Mouse (Mus musculus) liver, embryonic 14.5 days (tissue): ENCODE data around the gene Acvr1b. TPM values are rescaled to one million over a fixed set of nuclear protein-coding genes. Genes with fewer than 3 reads are reported as not detected.
A peak's percentile ranks its signal among the peaks of the same experiment; 100 is the strongest.

Source experiments
- ATAC-seq: fragments of 200-750 bp; cut with Nextera tagmentation; 2 replicates; pipeline ENCODE4 v1.8.0; 2017; ENCODE audit warnings: moderate number of reproducible peaks, mild to moderate bottlenecking, moderate library complexity; ENCODE audit not compliant: insufficient read depth
- DNase-seq, 3 experiments: peaks; one replicate each; pipeline ENCODE4 v3.0.0-alpha.2; 2012 to 2013; ENCODE audit warnings: low read depth in 3 of 3, low spot score in 3 of 3
- H3K27ac ChIP-seq: fragments of 300-500 bp; sonication (generic); 2 replicates; pipeline ENCODE4 v1.5.1; 2014; ENCODE audit warnings: moderate library complexity, mild to moderate bottlenecking, control low read depth, inconsistent platforms
- H3K27me3 ChIP-seq: fragments of 300-500 bp; sonication (generic); 2 replicates; pipeline ENCODE4 v1.6.1; 2014; ENCODE audit warnings: mild to moderate bottlenecking, low read length, moderate library complexity; ENCODE audit not compliant: control insufficient read depth, insufficient read depth
- H3K36me3 ChIP-seq: fragments of 300-500 bp; sonication (generic); replicated peaks from 2 replicates; pipeline ENCODE4 v1.6.1; 2014; ENCODE audit warnings: low read depth; ENCODE audit not compliant: control insufficient read depth, insufficient read depth
- H3K4me1 ChIP-seq, 2 experiments: fragments of 200-500 bp in 1 of 2; fragments of 300-500 bp in 1 of 2; sonication (generic) in 1 of 2; replicated peaks; 2 replicates each; pipeline ENCODE4 v1.6.1; 2012 to 2014; ENCODE audit warnings: antibody characterized with exemption in 1 of 2, inconsistent platforms in 1 of 2, low read length in 1 of 2; ENCODE audit not compliant: control insufficient read depth in 2 of 2, insufficient read depth in 2 of 2
- H3K4me2 ChIP-seq: fragments of 300-500 bp; sonication (generic); 2 replicates; pipeline ENCODE4 v1.6.1; 2014; ENCODE audit warnings: low read depth, mild to moderate bottlenecking, control low read depth, moderate library complexity
- H3K4me3 ChIP-seq, 2 experiments: fragments of 200-500 bp in 1 of 2; fragments of 300-500 bp in 1 of 2; sonication (generic) in 1 of 2; 2 replicates each; pipeline ENCODE4 v1.5.1; 2012 to 2014; ENCODE audit warnings: low read depth in 2 of 2, low read length in 2 of 2, mild to moderate bottlenecking in 2 of 2, control low read depth in 1 of 2, inconsistent platforms in 1 of 2, moderate library complexity in 1 of 2; ENCODE audit not compliant: insufficient read depth in 1 of 2
- H3K9ac ChIP-seq: fragments of 300-500 bp; sonication (generic); replicated peaks from 2 replicates; pipeline ENCODE4 v1.6.1; 2014; ENCODE audit warnings: mild to moderate bottlenecking, control low read depth, moderate library complexity
- H3K9me3 ChIP-seq: fragments of 300-500 bp; sonication (generic); 2 replicates; pipeline ENCODE4 v1.6.1; 2016; ENCODE audit warnings: low read length, mixed read lengths; ENCODE audit not compliant: control insufficient read depth
- CTCF ChIP-seq: IDR thresholded peaks from 2 replicates; pipeline ENCODE4 v1.5.1; 2016; ENCODE audit warnings: antibody characterized with exemption, low read depth, control low read depth
- EP300 ChIP-seq: IDR thresholded peaks from 2 replicates; pipeline ENCODE4 v1.6.1; 2016; ENCODE audit warnings: antibody characterized with exemption, low read depth
- WGBS: fragments of 180-500 bp; shearing (Covaris S2); extraction: QIAGEN DNeasy Blood & Tissue Kit; methylation state at CpG from one replicate; pipeline ENCODE4 v1.1.7; 2014; ENCODE audit not compliant: insufficient replicate concordance; 5-methylcytosine and 5-hydroxymethylcytosine counted together
- polyA plus RNA-seq, 2 experiments: library from polyadenylated mRNA; depleted of rRNA in 1 of 2; stranded (reverse) in 1 of 2; unstranded in 1 of 2; fragments of >200 nt; fragmentation: Nextera tagmentation in 1 of 2; extraction: Ambion mirVana in 1 of 2; gene quantifications; 2 replicates each; pipeline versions ENCODE4 v1.2.1 to v1.2.3; 2012 to 2014

The Acvr1b gene
- polyA plus RNA-seq, 2 experiments: 1.3 to 3.2 TPM

- Histone ChIP-seq H3K4me3 (no peak overlapping the region), H3K27me3 (no peaks in the 10 kb centered on the region), H3K27ac (no peak overlapping the region), H3K4me1 (peaks cover under 1 to 21% of the 10 kb centered on the region in 2 experiments; a peak in 2 of 4 replicates), H3K36me3 (no peaks in the 10 kb centered on the region; the same call in 1 of the 2 replicates), H3K4me2 (no peak overlapping the region), H3K9me3 (no peaks in the 10 kb centered on the region), H3K9ac (no peak overlapping the region)
- no peak for TF ChIP-seq EP300
- no peak for TF ChIP-seq CTCF
- DNase-seq (no peak), ATAC-seq (no peak)
- 73% methylated on average over 8 of the region's 8 CpGs for WGBS
Measured at GRCm38 (mm10) chr15:101196079-101196795, 22.4 kb downstream of the Acvr1b start.

DNA sequence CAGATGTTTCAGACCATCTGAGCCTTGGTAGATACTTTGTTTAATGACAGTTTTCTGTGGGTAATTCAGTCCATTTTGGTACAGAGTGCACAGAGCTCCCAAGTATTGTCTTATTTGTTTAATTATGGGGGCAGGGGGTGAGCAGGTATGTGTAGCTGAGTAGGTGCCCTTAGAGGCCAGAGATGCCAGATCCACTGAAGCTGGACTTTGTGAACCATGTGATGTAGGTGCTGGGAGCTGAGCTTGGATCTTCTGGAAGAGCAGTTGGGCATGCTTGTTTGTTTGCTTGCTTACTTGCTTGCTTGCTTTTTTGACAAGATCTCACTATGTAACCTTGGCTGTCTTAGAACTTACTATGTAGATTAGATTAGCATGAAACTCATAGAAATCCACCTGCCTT lies 23.1 kb downstream of the Acvr1b start:
- H3K9ac ChIP-seq: no peak overlapping the region
- no peak overlapping the region for H3K4me3 ChIP-seq
- H3K36me3 ChIP-seq: no peaks in the 10 kb centered on the region; the same call in 1 of the 2 replicates
- no peak for ATAC-seq
- no peak overlapping the region for H3K27ac ChIP-seq
- H3K4me1 ChIP-seq: peaks cover 0 to 15% of the 10 kb centered on the region in 2 experiments; a peak in 2 of 4 replicates
- no peak overlapping the region for H3K4me2 ChIP-seq
- no peaks in the 10 kb centered on the region for H3K27me3 ChIP-seq
- no peaks in the 10 kb centered on the region for H3K9me3 ChIP-seq
- TF ChIP-seq CTCF (no peak), EP300 (no peak)
- no peak for DNase-seq

DNA sequence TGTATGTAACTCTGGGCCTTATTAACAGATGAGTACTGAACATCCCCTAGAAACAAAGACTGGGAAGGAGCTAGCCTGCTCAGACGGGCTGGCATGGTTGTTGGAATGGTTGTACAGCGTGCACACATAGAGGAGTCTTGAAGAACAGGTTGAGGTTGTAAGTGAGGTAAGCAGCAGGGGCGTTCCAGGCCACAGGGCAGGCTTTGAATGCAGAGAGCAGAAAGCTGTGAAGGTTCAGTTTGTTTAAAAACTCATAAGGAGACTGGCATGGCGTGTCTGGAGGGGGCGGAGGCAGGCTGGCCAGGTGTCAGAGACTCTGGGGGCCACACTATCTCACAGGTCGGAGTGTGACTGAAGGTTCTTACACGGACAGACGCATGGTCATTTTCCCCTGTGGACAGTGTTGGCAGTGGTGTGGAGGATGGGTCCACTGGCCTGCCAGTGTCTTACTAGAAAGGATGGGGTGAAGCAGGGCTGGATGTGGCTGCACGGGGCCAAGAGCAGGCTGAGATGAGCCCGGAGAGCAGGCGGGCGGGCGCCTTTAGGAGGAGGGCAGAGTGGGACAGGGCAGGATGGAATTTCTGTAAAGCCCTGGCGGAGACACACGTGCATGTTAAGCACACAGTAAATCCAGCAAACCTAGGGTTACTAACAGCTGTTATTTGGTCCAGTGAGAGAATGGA lies 23.8 kb downstream of the Acvr1b start:
- 77% methylated on average over 15 of the region's 15 CpGs for WGBS
- DNase-seq: no peak
- Histone ChIP-seq H3K4me1 (peaks cover 0 to 15% of the 10 kb centered on the region in 2 experiments; a peak in 2 of 4 replicates), H3K27me3 (no peaks in the 10 kb centered on the region), H3K9ac (no peak overlapping the region), H3K36me3 (no peaks in the 10 kb centered on the region; the same call in 1 of the 2 replicates), H3K4me2 (no peak overlapping the region), H3K27ac (no peak overlapping the region), H3K9me3 (no peaks in the 10 kb centered on the region), H3K4me3 (no peak overlapping the region)
- TF ChIP-seq CTCF (no peak), EP300 (no peak)
- no peak for ATAC-seq

DNA sequence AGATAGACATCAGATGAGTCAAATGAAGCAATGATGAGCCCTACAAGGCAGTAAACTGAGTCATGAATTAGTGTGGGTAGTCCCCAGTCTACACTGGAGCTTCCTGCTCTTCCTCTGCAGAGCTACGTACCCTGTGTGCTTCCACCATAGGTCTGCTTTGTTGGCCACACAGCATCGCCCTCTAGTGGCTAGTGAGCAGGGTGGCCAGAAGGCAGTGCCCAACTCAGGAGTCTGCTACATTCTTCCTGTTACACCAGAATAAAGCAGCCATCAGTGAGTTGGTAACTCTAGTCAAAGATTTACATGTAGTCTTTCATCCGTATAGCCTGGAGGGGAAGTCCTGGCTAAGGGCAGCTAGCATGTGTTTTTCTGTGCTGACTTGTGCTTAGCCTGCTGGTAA lies 24.4 kb downstream of the Acvr1b start:
- DNase-seq (no peak), ATAC-seq (peak; percentile 40; the same call in 1 of the 2 replicates)
- no peak for TF ChIP-seq EP300
- peak; percentile 93 for TF ChIP-seq CTCF
- Histone ChIP-seq H3K27ac (no peak overlapping the region), H3K4me3 (no peak overlapping the region), H3K9me3 (no peaks in the 10 kb centered on the region), H3K4me1 (peaks cover 0 to 15% of the 10 kb centered on the region in 2 experiments; a peak in 2 of 4 replicates), H3K36me3 (no peaks in the 10 kb centered on the region; the same call in 1 of the 2 replicates), H3K27me3 (no peaks in the 10 kb centered on the region), H3K9ac (no peak overlapping the region), H3K4me2 (no peak overlapping the region)
- 21% methylated on average over 3 of the region's 3 CpGs for WGBS

DNA sequence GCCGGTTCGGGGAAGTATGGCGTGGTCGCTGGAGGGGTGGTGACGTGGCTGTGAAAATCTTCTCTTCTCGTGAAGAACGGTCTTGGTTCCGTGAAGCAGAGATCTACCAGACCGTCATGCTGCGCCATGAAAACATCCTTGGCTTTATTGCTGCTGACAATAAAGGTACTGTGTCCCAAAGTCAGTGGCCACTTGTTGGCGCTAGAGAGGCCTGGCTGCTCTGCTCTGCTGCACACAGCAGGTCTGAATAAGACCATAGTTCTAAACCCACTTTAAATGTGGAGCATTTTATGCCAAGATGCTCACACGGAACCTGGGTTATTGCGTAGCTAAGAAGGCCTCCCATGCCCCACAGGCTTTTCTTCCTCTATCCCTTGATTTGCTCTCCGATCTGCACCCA lies 25.0 kb downstream of the Acvr1b start:
- ATAC-seq (no peak), DNase-seq (no peak)
- Histone ChIP-seq H3K9ac (no peak overlapping the region), H3K4me3 (no peak overlapping the region), H3K4me2 (no peak overlapping the region), H3K36me3 (no peaks in the 10 kb centered on the region; the same call in 1 of the 2 replicates), H3K27ac (no peak overlapping the region), H3K4me1 (peaks cover 0 to 12% of the 10 kb centered on the region in 2 experiments; a peak in 2 of 4 replicates), H3K27me3 (no peaks in the 10 kb centered on the region), H3K9me3 (no peaks in the 10 kb centered on the region)
- WGBS: 75% methylated on average over 14 of the region's 14 CpGs
- TF ChIP-seq EP300 (no peak), CTCF (peak; percentile 56)
